Mouse (Mus musculus) neutrophil, adult 5-6 weeks (primary cell): ENCODE results near the gene Tmem218. TPM values are rescaled to one million over a fixed set of nuclear protein-coding genes. Genes with fewer than 3 reads are reported as not detected.

Experiments
- ATAC-seq: fragments of 151-379, 151-347 bp; 2 replicates; pipeline ENCODE4 v1.8.0; 2017; ENCODE audit warnings: mild to moderate bottlenecking, moderate TSS enrichment; ENCODE audit not compliant: insufficient number of reproducible peaks, poor library complexity, low FRiP score, severe bottlenecking; ENCODE audit errors: extremely low read depth
- total RNA-seq: library from RNA; stranded (forward); fragments of 200-1000 nt; gene quantifications from 2 replicates; pipeline ENCODE4 v1.2.3, GENCODE M21; 2017

Gene Tmem218
- 2.0 and 2.8 TPM in 2 replicates for total RNA-seq

GRCm38 (mm10) chr9:37207929-37208411 is at the start of gene Tmem218:
Gene Tmem218, plus strand, starts transcription at chr9:37208223.
- ATAC-seq, result peak; percentile 99

DNA sequence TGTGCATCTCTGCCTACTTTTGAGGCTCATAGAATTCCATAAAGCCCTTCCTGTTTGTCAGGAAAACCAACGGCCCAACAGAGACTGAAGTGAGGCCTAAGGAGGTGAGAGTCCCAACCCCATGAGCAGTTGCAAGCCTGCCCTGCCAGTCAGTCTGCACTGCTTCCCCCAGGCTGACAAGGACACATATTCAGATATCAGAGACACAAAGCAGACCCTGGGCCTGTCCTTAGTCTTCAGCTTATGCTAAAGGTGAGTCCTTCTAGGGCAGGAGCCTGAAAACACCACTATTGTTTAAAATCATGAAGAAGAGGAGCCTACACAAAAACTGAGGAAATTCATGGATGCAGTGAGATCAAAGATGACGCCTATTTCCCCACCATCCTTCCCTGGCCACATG is 47.3 kb upstream of the Tmem218 start:
- no peak for ATAC-seq

- ATAC-seq, result no peak
Measured at GRCm38 (mm10) chr9:37166899-37167298, 41.1 kb upstream of the Tmem218 start.

DNA sequence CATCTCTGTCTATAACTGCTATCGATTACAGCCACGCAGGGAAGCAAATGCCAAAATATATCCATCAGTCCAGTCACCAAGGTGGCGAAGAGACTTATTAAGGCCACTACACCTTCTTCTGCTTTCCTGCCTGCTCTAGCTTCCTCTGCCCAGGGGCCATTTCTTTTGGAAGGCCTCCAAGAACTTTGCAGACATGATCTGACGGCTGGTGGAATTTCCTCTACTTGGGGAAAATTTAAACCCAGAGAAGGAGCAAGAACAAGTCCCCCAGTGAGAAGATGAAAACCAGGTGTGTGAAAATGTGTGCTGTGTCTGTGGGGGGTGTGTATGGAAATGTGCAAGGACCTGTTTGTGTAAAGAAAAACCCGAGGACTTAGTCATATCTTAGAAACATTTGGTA is 34.6 kb upstream of the Tmem218 start:
- ATAC-seq, result no peak

DNA sequence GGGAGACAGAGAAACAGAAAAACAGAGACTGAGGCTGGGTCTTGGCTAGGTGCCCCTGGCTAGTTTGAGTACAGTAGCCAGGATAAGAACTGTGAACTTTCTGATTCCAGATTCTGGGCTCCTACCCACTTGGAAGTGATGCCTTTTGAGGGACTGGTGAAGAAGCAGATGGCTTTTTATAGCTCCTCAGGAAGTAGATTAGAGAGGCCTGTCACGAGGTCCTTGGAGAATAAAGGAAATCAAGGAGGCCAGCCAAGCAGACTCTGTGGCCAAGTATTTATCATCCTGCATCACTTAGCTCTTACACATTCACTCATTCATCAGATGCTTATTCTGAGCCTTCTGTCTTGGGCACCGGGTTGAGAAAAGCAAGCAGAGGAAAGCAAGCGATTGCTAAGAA is 32.0 kb upstream of the Tmem218 start:
- no peak for ATAC-seq

DNA sequence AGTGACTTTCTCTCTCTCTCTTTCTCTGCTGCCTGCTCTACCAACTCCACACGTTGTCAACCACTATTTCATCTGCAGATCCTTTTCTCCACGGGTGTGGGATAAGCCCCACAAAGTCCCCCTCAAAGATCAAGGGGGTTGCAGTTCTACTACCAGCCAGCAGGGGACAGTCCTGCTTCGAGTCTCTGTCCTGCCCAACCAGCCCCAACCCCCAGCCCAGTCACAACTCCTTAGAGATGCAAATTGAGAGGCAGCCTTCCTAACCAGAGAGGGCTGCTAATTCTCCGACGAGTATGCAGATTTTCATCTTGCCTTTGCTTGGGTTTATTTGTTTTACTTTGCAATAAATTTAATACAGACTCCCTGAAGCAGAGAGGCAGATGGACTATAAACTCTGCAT is 30.9 kb upstream of the Tmem218 start:
- ATAC-seq, result peak; percentile 73

DNA sequence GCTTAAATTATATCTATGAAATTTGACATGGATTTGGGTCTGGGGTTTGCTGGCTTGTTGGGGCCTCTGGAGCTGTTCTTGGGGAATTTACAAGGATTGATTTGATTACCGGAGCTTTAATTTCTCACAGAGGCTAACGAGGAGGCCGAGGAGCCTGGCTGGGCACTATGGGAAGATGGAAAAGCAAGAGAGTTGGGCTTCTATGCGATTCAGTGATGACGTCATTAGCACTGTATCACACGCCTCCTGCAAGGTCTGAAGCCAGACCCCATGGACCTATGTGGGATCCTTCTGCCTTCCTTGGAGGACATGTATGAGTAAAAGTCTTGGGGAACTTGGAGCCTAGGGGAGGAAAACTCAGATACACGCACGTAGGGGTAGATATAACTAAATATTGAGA is 30.5 kb upstream of the Tmem218 start:
- ATAC-seq, result no peak

DNA sequence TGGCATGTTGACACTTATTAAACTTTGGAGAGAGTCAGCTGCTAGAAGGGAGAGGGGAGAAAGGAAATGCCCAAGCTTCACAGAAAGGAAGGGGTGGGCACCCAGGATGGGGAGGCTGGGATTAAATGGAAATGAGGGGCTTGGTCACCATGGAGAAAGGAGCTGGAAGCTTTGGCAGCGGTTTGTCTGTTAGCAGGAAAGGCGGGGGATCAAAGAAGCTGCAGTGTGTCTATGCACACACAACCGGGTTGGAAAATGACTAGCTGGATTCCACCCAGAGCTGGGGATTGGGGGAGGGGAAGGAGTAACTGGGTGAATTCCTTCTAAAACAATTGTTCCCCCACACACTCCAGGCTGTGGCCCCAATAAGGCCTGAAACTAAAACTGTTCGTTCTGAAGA is 29.1 kb upstream of the Tmem218 start:
- ATAC-seq, result no peak

GRCm38 (mm10) chr9:37179596-37179995 is 28.4 kb upstream of the Tmem218 start:
- no peak for ATAC-seq

DNA sequence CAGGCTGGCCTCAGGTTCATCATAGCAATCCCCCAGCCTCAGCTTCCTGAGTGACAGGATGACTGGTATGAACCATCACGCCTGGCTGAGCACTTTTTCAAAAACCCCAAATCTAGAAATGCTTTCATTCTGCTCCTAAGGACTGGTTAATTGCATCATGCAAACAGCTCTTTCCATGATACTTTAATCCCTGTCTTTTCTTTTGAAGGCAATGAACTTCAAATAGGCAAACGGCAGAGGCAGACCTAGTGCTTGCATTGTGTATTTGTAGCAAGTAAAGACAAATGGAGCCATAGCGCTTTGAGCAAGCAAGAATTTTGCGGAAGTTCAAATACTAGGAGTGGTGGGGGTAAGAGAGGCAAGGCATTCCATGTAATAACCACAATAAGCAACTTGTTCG is 26.4 kb upstream of the Tmem218 start:
- ATAC-seq, result no peak

DNA sequence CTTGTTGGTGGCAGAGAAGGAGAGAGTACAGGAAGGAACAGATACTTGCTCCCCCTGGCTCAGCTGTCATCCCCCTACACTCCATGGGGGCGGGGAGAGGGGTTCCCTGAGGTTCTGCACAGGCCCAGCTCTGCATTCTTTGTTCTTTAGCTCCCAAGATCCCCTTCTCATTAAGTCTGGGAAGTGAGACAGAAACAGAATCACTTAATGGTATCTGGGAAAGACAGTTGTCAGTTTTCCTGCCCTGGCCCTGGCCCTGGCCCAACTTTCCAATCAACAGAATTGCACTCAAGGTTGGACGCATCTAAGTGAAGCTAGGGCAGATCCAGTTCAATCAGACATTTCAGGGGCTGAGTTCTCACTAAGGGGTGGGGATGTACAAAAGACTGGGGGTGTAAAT is 24.8 kb upstream of the Tmem218 start:
- ATAC-seq, result no peak

- no peak for ATAC-seq
Measured at GRCm38 (mm10) chr9:37187407-37187806, 20.6 kb upstream of the Tmem218 start.

DNA sequence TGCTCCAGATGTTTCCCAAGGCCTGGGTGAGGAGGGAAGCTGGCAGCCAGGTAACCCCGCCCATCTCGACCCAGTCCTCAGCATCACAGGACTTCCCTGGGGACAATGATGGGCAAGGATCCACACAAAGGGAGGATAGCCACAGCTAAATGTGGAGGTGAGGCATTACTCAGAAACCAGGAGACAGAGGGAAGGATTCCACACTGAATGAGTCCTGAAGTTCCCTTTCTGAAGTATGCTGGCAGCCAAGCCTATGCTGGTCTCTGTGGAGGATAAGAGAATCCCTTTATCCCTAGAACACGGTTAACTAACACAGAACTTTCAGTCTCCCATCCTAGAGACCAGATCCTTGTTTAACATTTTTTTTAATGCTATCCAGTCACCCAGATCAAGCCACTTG is 20.0 kb upstream of the Tmem218 start:
- no peak for ATAC-seq

DNA sequence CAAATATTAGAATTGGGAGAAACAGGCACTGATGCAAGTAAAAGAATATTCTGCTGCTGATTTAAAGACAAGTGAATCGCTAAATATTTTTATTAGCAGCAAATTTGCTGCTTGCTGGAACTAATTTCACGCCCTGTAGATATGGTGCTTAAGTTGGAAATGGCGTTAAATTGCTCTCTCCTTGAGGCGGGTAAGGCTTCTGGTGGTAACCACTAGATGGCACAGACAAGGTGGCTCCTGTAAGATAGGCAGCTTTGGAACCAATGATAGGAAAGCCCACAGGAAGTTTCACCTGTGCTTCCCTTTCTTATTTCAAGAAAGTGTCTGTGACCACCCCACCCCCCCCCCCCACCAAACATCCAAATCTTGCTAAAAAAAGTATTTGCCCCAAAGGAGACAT is 11.0 kb upstream of the Tmem218 start:
- ATAC-seq, result no peak

- no peak for ATAC-seq
Measured at GRCm38 (mm10) chr9:37200414-37200813, 7.6 kb upstream of the Tmem218 start.

DNA sequence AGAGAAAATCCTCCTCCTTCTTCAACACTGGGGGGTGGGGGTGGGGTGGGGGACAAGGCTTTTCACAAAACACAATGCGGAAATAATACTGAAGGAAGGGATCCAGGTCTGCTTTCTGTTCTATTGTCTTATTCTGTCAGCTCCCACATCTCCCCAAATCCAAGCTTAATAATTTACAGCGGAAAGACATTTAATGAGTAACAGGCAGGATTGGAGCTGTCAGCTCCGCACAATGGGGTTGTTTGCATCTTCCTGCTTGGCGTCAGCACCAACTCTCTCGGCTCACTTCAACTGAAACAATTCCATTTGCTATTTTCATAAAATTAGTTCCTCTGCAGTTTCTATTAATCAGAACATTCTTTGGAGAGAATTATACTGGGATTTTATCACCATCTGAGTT is 4.1 kb upstream of the Tmem218 start:
- ATAC-seq, result no peak

DNA sequence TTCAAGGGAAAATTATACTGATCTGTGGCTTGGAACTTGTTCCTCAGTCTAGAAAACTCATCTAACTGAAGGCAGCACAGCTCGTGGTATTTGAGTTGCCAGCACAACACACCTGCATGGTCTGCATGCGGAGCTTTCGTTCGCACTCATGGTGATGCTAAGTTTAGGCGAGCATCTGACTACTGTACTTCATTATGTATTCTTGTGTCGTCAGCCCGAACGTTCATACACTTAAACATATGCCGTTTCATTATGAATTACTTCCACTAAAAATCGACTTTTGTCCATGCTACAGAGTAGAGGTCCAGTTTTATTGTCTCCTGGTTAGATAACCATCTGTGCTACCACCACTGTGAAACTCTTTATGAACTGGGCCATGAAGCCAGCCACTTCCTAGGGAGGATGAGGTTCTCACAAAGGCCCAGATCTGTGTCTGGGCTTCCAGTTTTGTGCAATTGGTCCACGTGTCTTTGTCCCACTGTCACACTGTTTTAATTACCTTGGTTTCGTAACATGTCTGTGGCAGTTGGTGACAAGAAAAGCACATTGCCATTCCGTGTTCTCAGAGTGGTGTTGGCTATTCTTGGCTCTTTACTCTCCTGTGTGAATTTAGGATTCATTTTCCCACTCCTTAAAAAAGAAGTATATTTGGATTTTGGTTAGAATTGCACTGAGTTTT is 5.2 kb downstream of the Tmem218 start:
- ATAC-seq, result no peak

GRCm38 (mm10) chr9:37214327-37215060 is 6.5 kb downstream of the Tmem218 start:
- no peak for ATAC-seq

- no peak for ATAC-seq
Measured at GRCm38 (mm10) chr9:37220755-37221154, 12.7 kb downstream of the Tmem218 start.

DNA sequence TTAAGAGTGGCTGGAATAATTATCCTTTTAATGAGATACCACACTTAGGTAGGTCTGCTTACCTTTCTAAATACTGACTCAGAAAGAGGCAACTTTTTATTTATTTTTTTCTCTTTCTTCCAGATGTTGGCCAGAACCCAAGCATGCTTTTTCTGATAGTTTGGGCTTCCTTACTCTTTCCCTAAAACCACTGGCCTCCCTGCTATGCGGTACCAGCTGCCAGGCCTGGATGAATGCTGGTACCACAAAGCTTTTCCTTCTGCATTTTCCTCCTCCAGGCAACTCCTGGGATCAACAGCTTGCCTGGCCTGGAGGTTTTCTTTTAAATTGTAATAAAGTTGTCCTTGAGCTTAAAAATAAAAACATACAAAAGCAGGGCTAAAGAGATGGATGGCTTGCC is 17.6 kb downstream of the Tmem218 start:
- no peak for ATAC-seq
